Mouse (Mus musculus) myocyte (in vitro differentiated cells): ENCODE data around the gene Atp6v0a2.

Experiments used
- CEBPB ChIP-seq: IDR thresholded peaks from 2 replicates; pipeline ENCODE4 v1.6.1; 2011; ENCODE audit warnings: mild to moderate bottlenecking, moderate library complexity; ENCODE audit not compliant: poor library complexity, insufficient read depth, severe bottlenecking
- E2F4 ChIP-seq: IDR thresholded peaks from one replicate; pipeline ENCODE4 v1.6.1; 2011; ENCODE audit warnings: mild to moderate bottlenecking, control low read depth, moderate library complexity; ENCODE audit not compliant: insufficient read depth
- MAX ChIP-seq: IDR thresholded peaks from one replicate; pipeline ENCODE4 v1.6.1; 2011; ENCODE audit warnings: low read depth, mild to moderate bottlenecking, control low read depth
- MYOD1 ChIP-seq, 3 experiments: IDR thresholded peaks; one replicate each; pipeline ENCODE4 v1.6.1; 2011; ENCODE audit warnings: control low read depth in 2 of 3, low read depth in 2 of 3, mild to moderate bottlenecking in 2 of 3, moderate library complexity in 1 of 3; ENCODE audit not compliant: insufficient read length in 2 of 3, control insufficient read depth in 1 of 3
- MYOG ChIP-seq, 3 experiments: IDR thresholded peaks; one replicate each; pipeline ENCODE4 v1.6.1; 2011; ENCODE audit warnings: control low read depth in 2 of 3, low read depth in 2 of 3, mild to moderate bottlenecking in 2 of 3; ENCODE audit not compliant: insufficient read length in 2 of 3, control insufficient read depth in 1 of 3, insufficient read depth in 1 of 3
- POLR2A ChIP-seq: IDR thresholded peaks from one replicate; pipeline ENCODE4 v1.6.1; 2011; ENCODE audit warnings: low read depth, mild to moderate bottlenecking, control low read depth, moderate library complexity; ENCODE audit not compliant: insufficient read length
- POLR2AphosphoS2 ChIP-seq: IDR thresholded peaks from one replicate; pipeline ENCODE4 v1.6.1; 2011; ENCODE audit warnings: low read depth, control low read depth; ENCODE audit not compliant: insufficient read length
- REST ChIP-seq: IDR thresholded peaks from one replicate; pipeline ENCODE4 v1.6.1; 2011; ENCODE audit warnings: mild to moderate bottlenecking, control low read depth, moderate library complexity; ENCODE audit not compliant: insufficient read depth, insufficient read length
- TCF12 ChIP-seq: IDR thresholded peaks from one replicate; pipeline ENCODE4 v1.6.1; 2011; ENCODE audit warnings: mild to moderate bottlenecking, control low read depth; ENCODE audit not compliant: poor library complexity, insufficient read depth, severe bottlenecking
- TCF3 ChIP-seq: IDR thresholded peaks from one replicate; pipeline ENCODE4 v1.6.1; 2011; ENCODE audit warnings: low read depth, control low read depth; ENCODE audit not compliant: insufficient read length
- USF1 ChIP-seq: IDR thresholded peaks from one replicate; pipeline ENCODE4 v1.6.1; 2011; ENCODE audit warnings: low read depth, mild to moderate bottlenecking, control low read depth, moderate library complexity

DNA sequence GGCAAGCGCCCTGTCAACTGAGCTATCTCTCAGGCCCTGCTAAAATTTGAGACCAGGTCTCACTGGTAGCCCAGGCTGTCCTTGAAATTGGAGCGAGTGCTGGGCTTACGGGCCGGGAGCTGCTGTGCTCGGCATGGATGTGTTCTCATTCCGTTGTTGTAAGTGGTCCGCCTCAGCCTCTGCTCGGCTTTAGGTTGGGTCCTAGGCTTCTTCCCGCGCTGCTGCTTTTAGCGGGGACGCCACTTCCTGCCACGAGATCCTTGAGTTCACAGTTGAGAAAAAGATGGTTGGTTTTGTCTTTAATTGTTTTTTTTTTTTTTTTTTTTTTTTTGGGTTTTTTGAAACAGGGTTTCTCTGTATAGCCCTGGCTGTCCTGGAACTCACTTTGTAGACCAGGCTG is 9.5 kb downstream of the Atp6v0a2 start:
- no peak for TF ChIP-seq MAX
- TF ChIP-seq POLR2A: no peak
- no peak for TF ChIP-seq USF1
- TF ChIP-seq POLR2AphosphoS2: no peak
- TF ChIP-seq TCF3: no peak
- no peak for TF ChIP-seq TCF12
- TF ChIP-seq E2F4: no peak
- TF ChIP-seq MYOG (IDR thresholded peaks at IDR 0.05; ENCODE audit: control insufficient read depth in 1 of 3, insufficient read depth in 1 of 3, insufficient read length in 2 of 3, low read depth in 2 of 3): no peak
- no peak for TF ChIP-seq CEBPB
- TF ChIP-seq REST: no peak
- TF ChIP-seq MYOD1 (IDR thresholded peaks at IDR 0.05; ENCODE audit: control insufficient read depth in 1 of 3, insufficient read length in 2 of 3, low read depth in 2 of 3): no peak
